Mouse (Mus musculus) testis, adult 2 months (tissue): Measurements from ENCODE around the gene Ddx39.

Source experiments
- CTCF ChIP-seq: fragments of 200-500 bp; IDR thresholded peaks from 2 replicates; pipeline ENCODE4 v1.5.1; 2012; ENCODE audit warnings: low read depth, mild to moderate bottlenecking, inconsistent platforms, low read length, moderate library complexity; ENCODE audit not compliant: control insufficient read depth, insufficient read depth, insufficient replicate concordance
- POLR2A ChIP-seq: fragments of 200-500 bp; IDR thresholded peaks from 2 replicates; pipeline ENCODE4 v1.6.1; 2012; ENCODE audit warnings: low read depth, mild to moderate bottlenecking, inconsistent platforms, low read length, moderate library complexity; ENCODE audit not compliant: control insufficient read depth

DNA sequence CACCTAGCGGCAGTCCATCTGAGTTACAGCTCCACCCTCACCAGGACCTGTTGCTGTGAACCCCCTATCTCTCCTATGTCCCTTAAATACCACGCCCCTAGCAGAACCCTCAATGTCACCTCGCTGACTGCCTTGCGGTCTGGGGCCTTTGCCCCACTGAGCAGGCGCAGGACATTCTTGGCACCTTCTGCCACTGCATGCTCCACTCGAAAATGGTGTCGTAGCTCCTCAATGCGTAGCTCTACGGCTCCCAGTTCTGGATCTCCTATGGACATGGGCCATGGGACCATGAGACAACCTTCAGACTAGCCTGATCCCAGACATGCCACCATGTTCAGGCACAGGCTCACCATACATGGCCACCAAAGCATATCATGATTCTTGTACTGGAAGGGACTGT, 30.5 kb upstream of the Ddx39 start:
- TF ChIP-seq CTCF (no peak), POLR2A (no peak)
